Mouse (Mus musculus) cortical plate, adult 2 months (tissue): Measurements from ENCODE around the gene Card9.

ENCODE experiments used
- CTCF ChIP-seq: fragments of 200-500 bp; IDR thresholded peaks from 2 replicates; pipeline ENCODE4 v1.5.1; 2011; ENCODE audit warnings: mild to moderate bottlenecking, control low read depth, low read length; ENCODE audit not compliant: insufficient read depth; ENCODE audit errors: extremely low read depth
- POLR2A ChIP-seq: fragments of 200-500 bp; IDR thresholded peaks from 2 replicates; pipeline ENCODE4 v1.6.1; 2011; ENCODE audit warnings: mild to moderate bottlenecking, low read length, control low read depth; ENCODE audit not compliant: insufficient read depth; ENCODE audit errors: extremely low read depth

DNA sequence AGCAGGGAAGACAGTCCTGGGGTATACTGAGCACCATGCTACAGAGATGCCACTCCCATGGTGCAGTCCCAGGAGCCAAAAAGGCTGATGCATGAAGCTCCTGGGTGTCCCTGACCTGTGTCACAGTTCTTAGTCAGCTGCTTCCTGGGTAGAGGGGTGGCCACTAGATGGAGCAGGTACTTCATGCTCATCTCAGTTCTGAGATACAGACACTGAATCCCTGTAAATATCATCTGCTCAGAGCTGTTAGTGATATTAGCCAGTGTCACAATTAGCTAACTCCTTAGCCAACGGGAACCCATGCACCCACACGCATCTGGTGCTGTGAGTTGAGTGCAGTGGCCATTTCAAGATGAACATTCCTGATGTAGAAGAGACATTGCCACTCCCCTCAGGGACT lies 35.8 kb downstream of the Card9 start:
- no peak for TF ChIP-seq POLR2A
- peak; percentile 66 for TF ChIP-seq CTCF
